Mouse (Mus musculus): Measurements from ENCODE around the gene Mtch1.

The Mtch1 gene

DNA sequence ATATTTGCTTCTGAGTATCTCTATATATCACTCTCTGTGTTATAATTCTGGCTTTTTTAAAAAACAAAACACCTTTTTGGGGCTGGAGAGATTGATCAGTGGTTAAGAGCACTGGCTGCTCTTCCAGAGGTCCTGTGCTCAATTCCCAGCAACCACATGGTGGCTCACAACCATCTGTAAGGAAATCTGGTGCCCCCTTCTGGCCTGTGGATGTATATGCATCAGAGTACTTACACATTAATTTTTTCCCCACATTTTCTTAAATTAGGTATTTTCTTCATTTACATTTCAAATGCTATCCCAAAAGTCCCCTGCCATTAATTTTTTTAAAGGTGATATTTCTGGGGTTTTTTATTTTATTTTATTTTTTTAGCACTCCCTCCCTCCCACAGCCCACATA is 34.4 kb downstream of the Mtch1 start:
- no peak for DNase-seq (ENCODE audit: extremely low read depth, insufficient read length, low spot score)

DNA sequence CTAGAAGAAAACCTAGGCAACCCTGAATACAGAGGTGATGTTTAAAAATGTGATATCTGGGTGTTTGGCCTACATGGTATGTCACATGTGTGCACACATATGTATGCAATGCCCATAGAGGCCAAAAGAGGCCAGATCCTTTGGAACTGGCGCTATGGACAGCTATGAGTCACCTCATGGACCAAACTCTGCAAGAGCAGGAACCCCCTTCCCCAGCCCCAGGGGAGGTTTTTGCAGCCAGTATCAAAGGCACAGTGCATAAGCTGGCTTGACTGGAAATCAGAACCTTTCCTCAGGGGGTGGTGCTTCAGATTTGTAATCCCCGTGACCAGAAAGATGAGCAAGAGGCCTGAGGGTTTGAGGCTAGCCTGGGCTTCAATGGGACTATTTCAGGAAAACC is 35.7 kb downstream of the Mtch1 start:
- DNase-seq (ENCODE audit: extremely low read depth, insufficient read length, low spot score), result no peak

DNA sequence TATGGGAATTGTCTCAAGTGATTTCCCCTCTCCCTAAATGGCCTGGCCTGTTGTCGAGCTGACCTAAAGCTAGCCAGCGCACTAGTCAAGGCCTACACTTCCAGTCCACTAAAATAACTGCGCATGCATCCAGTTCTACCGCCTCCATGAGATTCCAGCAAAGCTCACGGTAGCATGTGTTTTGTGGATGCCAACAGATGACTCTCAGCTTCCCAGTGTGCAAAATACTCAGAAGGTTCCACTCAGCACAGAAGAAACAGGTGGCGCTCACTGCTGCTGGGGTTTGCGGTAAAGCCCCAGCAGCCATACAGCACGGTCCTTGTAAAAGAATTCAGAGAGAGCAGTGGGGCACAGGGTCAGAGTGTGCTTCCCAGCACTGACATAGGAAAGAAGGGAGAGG is 36.1 kb downstream of the Mtch1 start:
- DNase-seq (ENCODE audit: extremely low read depth, insufficient read length, low spot score), result no peak

DNA sequence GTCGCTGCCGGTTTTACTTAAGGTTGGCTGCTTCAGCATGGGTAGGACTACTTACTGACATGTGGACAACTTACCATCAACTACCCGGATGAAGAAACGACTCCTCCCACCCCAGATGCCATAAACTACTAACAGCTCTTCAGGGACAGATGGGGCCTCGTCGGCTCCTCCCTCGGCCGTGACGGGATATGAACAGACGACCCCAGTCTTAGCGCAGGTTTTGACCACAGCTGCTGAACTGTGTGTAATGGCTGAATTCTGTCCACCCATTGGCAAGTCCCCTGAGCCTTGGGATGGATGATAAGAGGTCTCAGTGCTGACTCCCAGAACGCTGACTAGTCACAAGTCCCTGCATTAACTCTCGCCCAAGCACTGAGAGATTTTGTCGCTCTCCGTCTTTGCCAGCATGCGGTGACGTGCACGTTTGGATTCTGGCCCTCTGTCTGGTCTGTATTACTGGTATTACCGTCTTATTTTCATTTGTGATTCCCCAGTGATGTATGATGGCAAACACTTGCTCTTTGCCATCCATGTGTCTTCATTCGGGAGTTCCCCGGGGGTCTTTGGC is 37.6 kb downstream of the Mtch1 start:
- no peak for DNase-seq (ENCODE audit: extremely low read depth, insufficient read length, low spot score)

DNA sequence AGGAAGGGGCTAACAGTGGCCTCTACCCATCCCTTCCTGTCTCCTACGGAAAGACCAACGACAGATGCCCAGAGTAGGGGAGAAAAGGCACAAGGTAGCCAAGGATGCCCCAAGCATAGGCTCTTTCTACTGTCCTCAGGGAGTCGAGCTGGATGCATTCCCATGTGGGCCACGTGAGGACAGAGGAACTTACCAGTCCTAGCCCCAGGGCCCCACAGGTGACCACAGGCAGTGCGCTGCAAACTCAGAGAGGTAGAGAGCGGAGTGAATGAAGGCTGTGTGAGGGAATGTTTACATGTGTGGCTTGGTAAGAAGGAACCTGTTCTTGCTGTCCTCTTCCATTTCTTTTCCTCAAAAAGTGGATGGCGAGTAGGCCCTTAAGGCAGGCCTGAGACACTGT is 41.9 kb downstream of the Mtch1 start:
- no peak for DNase-seq (ENCODE audit: extremely low read depth, insufficient read length, low spot score)

DNA sequence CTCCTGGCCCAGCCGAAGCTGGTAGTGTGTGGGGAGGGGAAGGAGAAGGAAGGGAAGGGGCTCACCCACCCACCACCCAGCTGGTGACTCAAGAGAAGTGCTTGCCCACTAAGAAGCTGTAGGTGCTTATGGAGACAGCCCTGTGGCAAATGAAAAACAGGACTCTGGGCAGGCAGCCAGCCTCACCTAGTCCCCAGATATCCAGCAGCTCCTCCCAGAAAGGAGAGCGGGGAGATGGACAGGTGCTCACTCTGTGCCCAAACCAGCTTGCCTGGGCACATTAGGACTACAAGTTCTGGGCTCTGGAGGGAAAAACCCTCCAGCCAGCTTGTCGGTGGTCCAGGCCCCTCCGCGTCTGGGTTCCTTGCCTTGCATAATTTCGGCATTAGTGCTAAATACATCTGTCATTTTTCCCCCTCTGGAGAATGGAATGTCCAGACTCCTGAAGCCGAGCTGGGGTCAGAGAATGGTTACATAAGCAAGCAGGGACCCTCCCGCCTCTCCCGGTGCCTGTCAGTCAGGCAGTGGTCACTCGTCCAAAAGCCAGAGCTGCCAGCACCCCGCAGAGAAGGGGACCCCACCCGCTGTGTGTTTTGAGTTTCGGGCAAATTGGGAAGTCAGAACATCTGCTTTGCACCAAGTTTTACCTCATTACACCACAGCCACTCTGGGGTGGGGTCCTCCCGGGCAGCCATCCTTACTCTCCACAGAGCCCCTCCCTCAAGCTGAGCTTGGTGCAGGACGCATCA is 42.5 kb downstream of the Mtch1 start:
- DNase-seq (ENCODE audit: extremely low read depth, insufficient read length, low spot score), result no peak

DNA sequence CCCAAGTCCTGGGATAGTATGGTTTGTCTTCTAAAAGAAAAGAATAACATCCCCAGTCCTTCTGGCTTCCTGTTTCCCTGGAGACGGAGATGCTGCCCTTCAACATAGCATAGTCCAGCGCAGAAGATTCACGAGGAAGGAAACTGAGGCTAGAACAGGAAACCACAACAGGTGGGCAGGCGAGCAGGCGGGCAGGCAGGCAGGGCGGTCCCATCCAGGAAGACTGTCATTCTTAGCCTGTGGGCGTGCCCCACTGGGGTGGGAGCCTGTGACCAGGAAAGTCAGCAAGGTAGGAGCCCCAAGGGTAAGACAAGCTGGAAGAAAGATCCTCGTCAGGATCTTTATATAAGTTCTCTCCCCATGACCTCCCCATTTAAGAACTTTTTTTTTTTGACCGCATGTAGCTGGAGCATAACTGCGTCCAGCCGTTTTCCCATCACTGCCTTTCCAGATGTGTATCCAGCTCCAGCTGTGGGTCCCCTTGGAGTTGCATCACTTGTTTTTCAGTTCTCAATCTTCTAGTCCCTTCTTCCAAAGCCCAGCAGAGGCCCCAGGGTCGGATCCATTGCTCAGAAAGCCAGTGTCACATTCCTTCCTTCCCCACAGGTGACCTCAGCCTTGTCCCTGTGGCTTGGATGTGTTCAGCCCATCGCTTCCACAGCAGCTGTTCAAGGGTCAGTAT is 43.2 kb downstream of the Mtch1 start:
- no peak for DNase-seq (ENCODE audit: extremely low read depth, insufficient read length, low spot score)

DNA sequence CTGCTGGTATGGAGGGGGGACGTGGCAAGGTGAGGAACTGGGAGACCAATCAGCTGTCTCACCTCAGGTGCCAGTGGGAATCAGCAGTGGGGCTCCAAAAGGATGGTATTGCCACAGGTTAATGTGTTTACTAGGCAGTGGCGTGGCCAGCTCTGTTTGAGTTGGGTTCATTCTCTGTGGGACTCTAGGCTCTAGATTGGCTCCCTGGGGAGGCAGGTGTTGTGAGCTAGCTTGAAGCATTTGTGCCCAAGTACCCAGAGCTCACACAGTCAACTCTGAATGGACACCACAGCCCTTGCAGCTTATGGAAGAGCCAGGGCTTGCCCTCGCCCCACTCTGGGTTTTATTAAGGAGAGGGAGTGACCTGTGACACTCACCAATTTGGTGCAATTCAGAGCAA is 43.9 kb downstream of the Mtch1 start:
- DNase-seq (ENCODE audit: extremely low read depth, insufficient read length, low spot score), result no peak

DNA sequence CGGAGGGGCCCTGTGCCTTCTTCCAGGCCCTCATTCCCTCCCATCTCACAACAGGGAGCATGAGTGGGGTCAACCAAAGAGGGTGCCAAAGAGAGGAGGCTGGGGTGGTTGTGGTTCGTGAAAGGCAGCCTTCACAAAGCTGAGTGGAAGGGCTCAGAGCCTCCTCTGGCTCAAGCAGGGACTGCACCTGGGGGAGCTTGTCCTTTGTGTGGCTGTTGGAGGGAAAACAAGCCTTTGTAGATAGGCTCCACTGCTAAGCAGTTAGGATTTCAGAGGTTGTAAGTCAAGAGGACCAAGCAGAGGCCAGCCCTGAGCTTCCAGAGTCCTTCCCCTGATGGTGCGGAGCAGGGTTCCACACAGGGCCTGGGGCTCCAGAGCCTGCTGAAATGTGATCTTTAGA is 44.6 kb downstream of the Mtch1 start:
- DNase-seq (ENCODE audit: extremely low read depth, insufficient read length, low spot score), result no peak

DNA sequence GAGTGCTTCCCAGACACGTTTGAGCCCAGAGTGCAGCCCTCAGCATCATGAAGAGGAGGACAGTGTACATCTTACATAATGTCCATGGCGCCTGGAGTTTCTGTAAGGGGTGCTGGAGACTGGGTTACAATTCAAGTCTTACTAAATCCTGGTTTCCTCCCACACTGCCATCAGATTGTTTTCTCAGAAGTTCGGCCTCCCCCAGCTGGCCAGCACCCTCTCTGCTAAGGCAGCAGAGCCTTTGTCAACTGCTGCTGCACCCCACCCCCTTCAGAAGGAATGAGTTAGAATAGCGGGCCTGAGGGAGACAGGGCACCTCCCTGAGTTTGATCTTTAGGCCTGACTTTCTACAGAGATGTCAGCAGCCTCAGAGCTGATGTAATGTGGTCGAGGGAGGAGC is 45.6 kb downstream of the Mtch1 start:
- DNase-seq (ENCODE audit: extremely low read depth, insufficient read length, low spot score), result no peak

DNA sequence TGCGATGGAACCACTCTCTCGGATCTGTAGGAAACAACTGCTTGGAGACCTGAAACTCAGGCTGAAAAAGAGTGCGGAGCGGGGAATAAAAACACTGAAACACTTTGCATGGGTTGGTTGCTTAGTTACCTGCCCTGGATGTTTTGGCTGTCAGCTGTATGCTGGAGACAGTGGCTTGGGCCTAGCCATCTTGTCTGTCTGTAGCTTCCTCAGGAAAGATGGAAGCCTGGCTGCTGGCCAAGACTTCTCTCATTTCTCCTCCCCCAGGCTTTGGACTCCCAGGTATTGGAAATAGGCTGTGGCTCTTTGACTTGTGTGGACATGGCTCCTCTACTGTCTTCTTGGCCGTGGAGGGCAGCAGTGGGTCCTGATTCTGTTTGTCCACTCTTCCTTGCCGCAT is 46.3 kb downstream of the Mtch1 start:
- DNase-seq (ENCODE audit: extremely low read depth, insufficient read length, low spot score), result no peak

DNA sequence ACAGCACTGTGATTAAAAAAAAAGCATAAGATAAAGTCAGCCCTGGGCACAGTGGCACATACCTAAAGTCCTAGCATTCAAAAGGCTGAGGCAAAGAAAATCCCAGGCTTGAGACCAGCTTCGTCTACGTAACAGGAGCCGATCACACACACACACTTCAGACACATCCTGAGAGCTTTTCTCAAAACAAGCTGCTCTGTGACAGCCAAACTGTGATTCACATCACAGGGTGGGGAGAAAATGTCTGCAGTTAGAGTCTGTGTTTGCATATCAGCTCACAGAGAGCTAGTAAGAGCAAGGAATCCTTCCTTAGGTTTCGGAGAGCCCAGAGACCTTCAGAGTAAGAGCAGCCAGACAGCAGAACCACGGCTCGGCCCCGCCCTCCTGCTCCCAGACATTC is 46.8 kb downstream of the Mtch1 start:
- no peak for DNase-seq (ENCODE audit: extremely low read depth, insufficient read length, low spot score)

DNA sequence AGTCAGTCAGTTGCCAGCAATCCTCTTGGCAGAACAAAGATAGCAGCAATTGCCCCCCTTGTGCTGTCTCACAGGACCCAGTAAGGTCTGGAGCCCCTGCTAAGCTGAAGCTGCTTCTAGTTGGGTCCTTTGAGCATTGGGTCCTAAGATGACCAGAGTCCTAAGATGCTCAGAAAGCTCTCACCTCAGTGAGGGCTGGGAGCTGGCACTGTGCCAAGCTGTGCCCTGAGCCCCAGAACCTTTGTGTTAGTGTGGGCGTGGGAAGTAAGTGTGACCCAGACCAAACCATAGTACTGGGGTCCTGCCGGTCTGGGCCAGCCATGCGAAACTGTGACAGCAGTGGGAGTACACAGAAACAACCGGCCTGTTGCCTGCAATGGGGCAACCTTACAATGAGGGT is 48.5 kb downstream of the Mtch1 start:
- no peak for DNase-seq (ENCODE audit: extremely low read depth, insufficient read length, low spot score)

DNA sequence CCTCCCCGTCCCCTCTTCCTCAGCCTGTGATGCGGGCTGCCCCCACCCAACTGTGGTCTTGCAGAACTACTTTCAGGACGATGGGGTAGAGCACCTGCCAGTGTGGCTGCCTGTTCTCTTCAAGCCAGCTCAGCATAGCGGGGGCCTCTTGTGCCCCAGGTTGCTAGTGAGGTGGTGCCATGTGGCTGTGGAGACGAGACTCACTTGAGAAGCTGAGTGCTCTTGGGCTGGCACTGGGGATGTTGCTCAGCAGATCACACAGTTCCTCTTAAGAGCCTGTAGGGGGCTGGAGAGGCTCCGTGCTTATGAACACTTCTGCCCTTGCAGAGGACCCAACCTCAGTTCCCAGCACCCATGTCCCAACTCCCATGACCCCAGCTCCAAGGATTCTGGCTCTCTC is 49.9 kb downstream of the Mtch1 start:
- no peak for DNase-seq (ENCODE audit: extremely low read depth, insufficient read length, low spot score)

DNA sequence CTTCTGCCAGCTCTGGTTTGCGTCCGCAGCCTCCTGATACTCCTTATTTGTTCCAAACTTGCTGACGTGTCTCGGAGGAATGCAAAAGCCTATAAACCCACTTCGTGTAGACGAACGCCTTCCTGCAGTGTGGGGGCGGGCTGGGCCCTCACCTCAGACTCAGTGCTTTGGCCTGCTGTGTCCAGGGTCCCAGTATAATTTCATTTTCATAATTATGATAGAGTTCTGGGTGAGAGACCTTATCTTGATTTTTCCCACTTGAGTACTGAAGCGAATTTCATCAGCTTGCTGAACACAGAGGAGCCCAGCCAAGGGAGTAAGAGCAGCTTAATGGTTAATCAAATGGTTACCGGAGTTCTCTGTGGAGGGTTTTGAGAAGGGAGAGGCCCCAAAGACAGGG is 50.4 kb downstream of the Mtch1 start:
- no peak for DNase-seq (ENCODE audit: extremely low read depth, insufficient read length, low spot score)

DNA sequence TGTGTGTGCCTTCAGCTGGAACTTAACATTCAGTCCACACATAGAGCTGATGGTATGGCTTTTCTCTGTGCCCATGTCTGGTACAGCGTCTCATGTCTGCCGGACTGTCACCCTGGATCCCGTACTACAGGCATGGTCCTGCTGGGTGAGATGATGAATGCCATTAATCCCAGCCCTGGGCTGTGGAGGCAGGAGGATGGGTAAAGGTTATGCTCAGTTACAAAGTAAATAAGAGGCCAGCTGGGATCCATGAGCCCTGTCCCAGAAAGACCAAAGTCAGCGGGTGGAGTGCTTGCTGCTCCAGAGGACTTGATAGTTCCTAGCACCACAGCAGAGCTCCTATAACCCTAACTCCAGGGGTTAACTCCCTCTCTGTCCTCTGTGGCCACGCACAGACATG is 51.9 kb downstream of the Mtch1 start:
- DNase-seq (ENCODE audit: extremely low read depth, insufficient read length, low spot score), result no peak

DNA sequence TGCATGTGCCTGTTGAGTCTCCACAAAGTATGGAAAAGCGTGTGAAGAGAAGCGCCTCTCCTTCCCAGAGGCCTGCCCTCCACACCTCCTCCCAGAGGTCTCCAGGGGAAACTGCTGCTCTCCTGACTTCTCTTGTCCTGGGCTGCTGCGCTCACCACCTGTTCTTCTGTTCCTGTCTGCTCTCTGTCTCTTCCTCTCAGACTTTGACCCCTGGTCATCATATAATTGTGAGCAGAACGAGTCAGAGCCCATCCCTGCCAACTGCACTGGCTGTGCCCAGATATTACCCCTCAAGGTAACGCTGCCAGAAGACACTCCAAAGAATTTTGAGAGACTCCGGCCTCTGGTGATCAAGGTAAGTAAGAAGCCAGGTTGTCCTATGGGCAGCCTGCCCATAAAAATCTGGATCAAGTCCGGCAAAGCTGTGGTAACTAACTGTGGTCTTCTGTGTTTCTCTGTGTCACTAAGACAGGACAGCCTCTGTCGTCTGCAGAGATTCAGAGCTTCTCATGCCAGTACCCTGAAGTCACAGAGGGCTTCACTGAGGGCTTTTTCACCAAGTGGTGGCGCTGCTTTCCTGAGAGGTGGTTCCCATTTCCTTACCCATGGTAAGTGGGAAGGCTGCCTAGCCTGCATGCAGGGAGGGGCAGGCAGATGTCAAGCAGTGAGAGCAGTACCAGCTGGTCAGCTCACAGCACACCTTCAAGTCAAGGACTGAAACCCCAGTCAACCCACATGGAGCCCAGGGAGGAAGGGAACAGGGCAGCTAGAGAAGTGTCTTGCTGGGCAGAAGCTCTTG is 53.7 kb downstream of the Mtch1 start:
- no peak for DNase-seq (ENCODE audit: extremely low read depth, insufficient read length, low spot score)

DNA sequence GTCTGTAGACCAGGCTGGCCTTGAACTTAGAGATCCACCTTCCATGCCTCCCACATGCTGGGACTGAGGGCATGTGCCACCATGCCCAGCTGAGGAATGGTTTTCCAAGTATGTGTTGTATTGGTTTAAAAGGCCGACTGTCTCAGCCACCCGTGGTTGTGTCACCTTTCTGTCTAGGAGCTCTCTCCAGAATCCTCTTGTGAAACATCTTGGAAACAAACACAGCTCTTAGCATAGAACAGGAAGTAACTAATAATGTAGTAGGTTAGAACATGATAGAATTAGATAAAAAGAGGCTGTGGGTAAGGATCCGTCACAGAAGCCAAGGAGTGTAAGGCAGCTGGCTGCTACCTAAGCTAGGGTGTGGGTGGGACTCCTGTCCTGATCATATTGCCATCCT is 54.7 kb downstream of the Mtch1 start:
- DNase-seq (ENCODE audit: extremely low read depth, insufficient read length, low spot score), result no peak

DNA sequence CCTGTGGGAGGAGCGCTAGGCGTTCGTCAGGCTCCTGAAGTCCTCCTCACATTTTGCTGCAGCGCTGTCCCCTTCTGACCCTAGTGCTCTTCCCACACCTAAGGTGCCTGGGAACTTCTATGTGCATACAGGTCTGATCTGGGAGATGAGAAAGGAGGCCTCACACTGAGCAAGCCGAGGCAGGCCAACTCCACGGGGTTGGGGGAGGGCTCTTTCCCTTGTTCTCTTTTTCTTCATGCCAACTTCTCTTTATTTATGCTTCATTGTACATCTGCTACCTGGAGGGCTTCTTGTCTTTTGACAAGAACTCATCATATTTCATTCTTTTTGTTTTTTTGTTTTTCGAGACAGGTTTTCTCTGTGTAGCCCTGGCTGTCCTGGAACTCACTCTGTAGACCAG is 55.9 kb downstream of the Mtch1 start:
- DNase-seq (ENCODE audit: extremely low read depth, insufficient read length, low spot score), result no peak

DNA sequence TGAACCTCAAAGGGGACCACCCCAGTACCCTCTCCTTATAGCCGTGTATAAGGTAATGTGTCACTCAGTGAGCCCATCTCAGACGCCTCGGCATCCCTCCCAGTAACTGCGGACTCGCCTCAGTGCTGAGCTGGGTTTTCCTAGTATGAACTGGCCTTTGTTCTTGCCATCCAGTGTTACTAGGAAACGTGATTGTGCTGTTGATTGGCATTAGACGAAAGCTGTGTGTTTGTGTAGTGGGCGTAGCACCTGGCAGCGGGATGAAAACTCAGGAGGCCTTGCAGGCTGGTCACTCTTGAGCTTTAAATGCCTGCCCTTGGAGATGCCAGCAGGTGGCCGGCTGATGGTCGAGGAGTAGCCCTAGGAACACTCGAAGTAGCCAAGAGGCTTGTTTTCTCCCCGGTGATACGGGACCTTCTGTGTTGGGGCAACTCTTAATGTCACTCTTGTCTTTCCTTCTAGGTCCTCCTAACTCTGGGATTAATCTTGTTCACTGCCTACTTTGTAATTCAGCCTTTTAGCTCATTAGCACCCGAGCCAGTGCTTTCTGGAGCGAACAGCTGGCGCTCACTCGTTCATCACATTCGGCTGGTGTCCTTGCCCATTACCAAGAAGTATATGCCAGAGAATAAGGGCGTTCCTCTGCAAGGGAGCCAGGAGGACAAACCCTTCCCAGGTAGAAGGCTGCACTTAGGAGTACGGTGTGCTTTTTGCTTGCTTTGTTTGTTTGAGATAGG is 65.3 kb downstream of the Mtch1 start:
- no peak for DNase-seq (ENCODE audit: extremely low read depth, insufficient read length, low spot score)
